Mouse (Mus musculus) cerebellum, adult 11-12 months (tissue): ENCODE measurements at regions not wholly inside any gene's neighbourhood (a gene's known extent, or its start where the extent isn't known, plus 50 kb on each side); places are given as distances from the start of the nearest gene placed in this dataset.
A peak's percentile ranks its signal among the peaks of the same experiment; 100 is the strongest.
"Not testable (repeated sequence)": the region's sequence is repeated elsewhere in the genome, so short reads cannot be mapped to it uniquely, and the experiment has no call there.

Experiments used
- DNase-seq: peaks from one replicate; pipeline ENCODE4 v3.0.0; 2022

GRCm38 (mm10) chr4:9724801-9725200 lies 1149.5 kb upstream of the 2610301B20Rik start:
- DNase-seq = not testable (repeated sequence)

GRCm38 (mm10) chr4:9737691-9738090 lies 1136.6 kb upstream of the 2610301B20Rik start:
- DNase-seq = no peak

GRCm38 (mm10) chr4:9747411-9747938 lies 1126.8 kb upstream of the 2610301B20Rik start:
- DNase-seq = no peak

GRCm38 (mm10) chr4:9748110-9748509 lies 1126.2 kb upstream of the 2610301B20Rik start:
- DNase-seq = no peak

- no peak for DNase-seq
These were observed 1124.4 kb upstream of the 2610301B20Rik start for GRCm38 (mm10) chr4:9749877-9750276.

- DNase-seq = no peak
These were observed 1123.9 kb upstream of the 2610301B20Rik start for GRCm38 (mm10) chr4:9750404-9750803.

- DNase-seq = no peak
These were observed 1111.0 kb upstream of the 2610301B20Rik start for GRCm38 (mm10) chr4:9763321-9763720.

- DNase-seq = peak; percentile 15
These were observed 1104.6 kb upstream of the 2610301B20Rik start for GRCm38 (mm10) chr4:9769633-9770205.

- DNase-seq = peak; percentile 61
These were observed 1103.8 kb upstream of the 2610301B20Rik start for GRCm38 (mm10) chr4:9770372-9771102.

GRCm38 (mm10) chr4:9771103-9771474 lies 1103.2 kb upstream of the 2610301B20Rik start:
- DNase-seq = no peak

GRCm38 (mm10) chr4:9778391-9778790 lies 1095.9 kb upstream of the 2610301B20Rik start:
- DNase-seq = no peak

GRCm38 (mm10) chr4:9779594-9779993 lies 1094.7 kb upstream of the 2610301B20Rik start:
- no peak for DNase-seq

- peak; percentile 15 for DNase-seq
These were observed 1094.1 kb upstream of the 2610301B20Rik start for GRCm38 (mm10) chr4:9780179-9780578.

- DNase-seq = no peak
These were observed 1093.0 kb upstream of the 2610301B20Rik start for GRCm38 (mm10) chr4:9781318-9781717.

GRCm38 (mm10) chr4:9787795-9788365 lies 1086.4 kb upstream of the 2610301B20Rik start:
- no peak for DNase-seq

- no peak for DNase-seq
These were observed 1083.8 kb upstream of the 2610301B20Rik start for GRCm38 (mm10) chr4:9790478-9790877.
